In genomic region chr13:53099771-53100682, GRCm38 (mm10) we compare ENCODE assay signal across 9 mouse cellular contexts.
DNase-seq lines count a peak whose midpoint lies in the region; ATAC-seq and TF ChIP-seq lines count a peak whose summit lies in the region.
"Had no signal": no experiment of that assay in that cellular context is flagged by ENCODE, and none has a peak within 500 bp of the region (broad histone marks: within the 10 kb centered on the region; RNA-seq: fewer than 3 reads in every experiment).

No protein-coding gene starts in this region.

- DNase-seq in forebrain, embryonic 11.5 days (ENCODE audit: low spot score) = peak; percentile 58
- DNase-seq in forebrain, embryonic 10.5 days (ENCODE audit: extremely low spot score, low spot score) = no peak
- DNase-seq in lung, postnatal 0 days (ENCODE audit: low spot score) = peak; percentile 62
- no peak for DNase-seq in lung, postnatal 4 days
- DNase-seq in layer of hippocampus, adult 18-20 months (ENCODE audit: low spot score in 2 of 2) = no peak
- no peak for DNase-seq in left cerebral cortex, adult 11 months (ENCODE audit: low spot score)
- DNase-seq: lung, postnatal 14 days had no signal

- H3K36me3 ChIP-seq in forebrain, embryonic 11.5 days (ENCODE audit: control insufficient read depth, insufficient read depth, low read length) = no peaks in the 10 kb centered on the region
- H3K36me3 ChIP-seq in forebrain, embryonic 10.5 days (replicated peaks) = no peaks in the 10 kb centered on the region
- no peaks in the 10 kb centered on the region for H3K36me3 ChIP-seq in lung, postnatal 0 days (ENCODE audit: insufficient read depth, low read length)
- no peaks in the 10 kb centered on the region for H3K36me3 ChIP-seq in forebrain, embryonic 16.5 days (ENCODE audit: control insufficient read depth, insufficient read depth)
- no peaks in the 10 kb centered on the region for H3K36me3 ChIP-seq in small intestine, adult 2 months (ENCODE audit: control insufficient read depth, insufficient read depth, low read length)

- no peak; the same call in 1 of the 2 replicates for TF ChIP-seq EP300 in lung, postnatal 0 days (IDR thresholded peaks at IDR 0.05)

- no peak overlapping the region for H3K27ac ChIP-seq in forebrain, embryonic 11.5 days (ENCODE audit: low read depth, low read length)
- no peak overlapping the region for H3K27ac ChIP-seq in forebrain, embryonic 10.5 days
- H3K27ac ChIP-seq in lung, postnatal 0 days (ENCODE audit: low read length) = no peak overlapping the region
- peak overlapping the region; percentile 3; the same call in 1 of the 2 replicates for H3K27ac ChIP-seq in forebrain, embryonic 16.5 days (ENCODE audit: low read length)
- H3K27ac ChIP-seq in small intestine, adult 2 months (ENCODE audit: insufficient read depth, low read depth, low read length) = no peak overlapping the region

- H3K9me3 ChIP-seq in forebrain, embryonic 11.5 days (ENCODE audit: control insufficient read depth, low read length) = no peaks in the 10 kb centered on the region
- H3K9me3 ChIP-seq in forebrain, embryonic 10.5 days = no peaks in the 10 kb centered on the region
- no peaks in the 10 kb centered on the region for H3K9me3 ChIP-seq in lung, postnatal 0 days (ENCODE audit: low read length)
- H3K9me3 ChIP-seq in forebrain, embryonic 16.5 days (ENCODE audit: control insufficient read depth, low read length) = no peaks in the 10 kb centered on the region

- H3K4me2 ChIP-seq in forebrain, embryonic 11.5 days (ENCODE audit: low read depth, low read length, severe bottlenecking) = no peak overlapping the region
- H3K4me2 ChIP-seq in lung, postnatal 0 days (replicated peaks; ENCODE audit: low read depth, low read length) = no peak overlapping the region
- H3K4me2 ChIP-seq in forebrain, embryonic 16.5 days (ENCODE audit: low read length) = no peak overlapping the region

- no peak for TF ChIP-seq POLR2A in small intestine, adult 2 months (IDR thresholded peaks at IDR 0.05; ENCODE audit: low read depth, low read length)

- 62% methylated on average over 17 of the region's 17 CpGs for WGBS in forebrain, embryonic 11.5 days
- WGBS in forebrain, embryonic 10.5 days = 75% methylated on average over 17 of the region's 17 CpGs
- 13% methylated on average over 17 of the region's 17 CpGs for WGBS in lung, postnatal 0 days
- 15% methylated on average over 17 of the region's 17 CpGs for WGBS in forebrain, embryonic 16.5 days
- 27% methylated on average over 17 of the region's 17 CpGs for WGBS in small intestine, adult 2 months

- peak; percentile 64 for TF ChIP-seq CTCF in lung, postnatal 0 days (IDR thresholded peaks at IDR 0.05)
- peak; percentile 17; the same call in 1 of the 2 replicates for TF ChIP-seq CTCF in small intestine, adult 2 months (IDR thresholded peaks at IDR 0.05; ENCODE audit: extremely low read depth, insufficient read length, insufficient replicate concordance, low read depth, low read length)

- no peaks in the 10 kb centered on the region for H3K27me3 ChIP-seq in forebrain, embryonic 11.5 days (ENCODE audit: control insufficient read depth, insufficient read depth, low read length)
- H3K27me3 ChIP-seq in forebrain, embryonic 10.5 days (ENCODE audit: poor library complexity, severe bottlenecking) = peaks cover 4% of the 10 kb centered on the region; the same call in 1 of the 2 replicates
- no peaks in the 10 kb centered on the region for H3K27me3 ChIP-seq in lung, postnatal 0 days (replicated peaks; ENCODE audit: insufficient read depth, low read length)
- H3K27me3 ChIP-seq in forebrain, embryonic 16.5 days (replicated peaks; ENCODE audit: control insufficient read depth, insufficient read depth, low read length) = no peaks in the 10 kb centered on the region
- H3K27me3 ChIP-seq in small intestine, adult 2 months (ENCODE audit: control insufficient read depth, insufficient read depth, low read length) = peaks cover 5% of the 10 kb centered on the region; the same call in 1 of the 2 replicates

- H3K9ac ChIP-seq in forebrain, embryonic 11.5 days (ENCODE audit: low read length) = no peak overlapping the region
- H3K9ac ChIP-seq in lung, postnatal 0 days (replicated peaks; ENCODE audit: low read depth) = no peak overlapping the region
- H3K9ac ChIP-seq in forebrain, embryonic 16.5 days (replicated peaks; ENCODE audit: low read depth, low read length) = no peak overlapping the region

- ATAC-seq in forebrain, embryonic 11.5 days (replicated peaks; ENCODE audit: low FRiP score) = no peak
- ATAC-seq in lung, postnatal 0 days = peak; percentile 63
- peak; percentile 73 for ATAC-seq in forebrain, embryonic 16.5 days

- no peak overlapping the region for H3K4me3 ChIP-seq in forebrain, embryonic 11.5 days (ENCODE audit: low read depth, low read length)
- no peak overlapping the region for H3K4me3 ChIP-seq in forebrain, embryonic 10.5 days
- H3K4me3 ChIP-seq in lung, postnatal 0 days (ENCODE audit: low read depth, low read length) = no peak overlapping the region
- H3K4me3 ChIP-seq in forebrain, embryonic 16.5 days (replicated peaks; ENCODE audit: low read length) = no peak overlapping the region
- no peak overlapping the region for H3K4me3 ChIP-seq in small intestine, adult 2 months (ENCODE audit: low read depth, low read length)

- H3K4me1 ChIP-seq in forebrain, embryonic 11.5 days (replicated peaks; ENCODE audit: control insufficient read depth, insufficient read depth, low read length) = no peaks in the 10 kb centered on the region
- H3K4me1 ChIP-seq in forebrain, embryonic 10.5 days = peaks cover 7% of the 10 kb centered on the region; the same call in 1 of the 2 replicates
- no peaks in the 10 kb centered on the region for H3K4me1 ChIP-seq in lung, postnatal 0 days (ENCODE audit: insufficient read depth, low read depth, low read length)
- H3K4me1 ChIP-seq in forebrain, embryonic 16.5 days (replicated peaks; ENCODE audit: control insufficient read depth, insufficient read depth, low read length) = peaks cover 6% of the 10 kb centered on the region
- H3K4me1 ChIP-seq in small intestine, adult 2 months (ENCODE audit: control insufficient read depth, insufficient read depth, insufficient read length, low read length) = no peaks in the 10 kb centered on the region

Comparison
In these comparisons a context has a peak if more than half of its experiments do, and no peak if none do; other contexts are left out.
1. DNase-seq: peak in forebrain, embryonic 11.5 days (single experiment) and lung, postnatal 0 days (single experiment); none in forebrain, embryonic 10.5 days (single experiment), lung, postnatal 4 days (0 of 2), layer of hippocampus, adult 18-20 months (0 of 2) and left cerebral cortex, adult 11 months (single experiment).